Mouse (Mus musculus) spleen, adult 18-20 months (tissue): ENCODE data around the gene Ppie.
"Not testable (repeated sequence)": the region's sequence is repeated elsewhere in the genome, so short reads cannot be mapped to it uniquely, and the experiment has no call there.

Experiments used
- DNase-seq, 2 experiments: peaks; one replicate each; pipeline ENCODE4 v3.0.0; 2022; ENCODE audit warnings: mixed read lengths in 2 of 2

Ppie gene

GRCm38 (mm10) chr4:123112216-123112764 is 27.5 kb downstream of the Ppie start:
- DNase-seq, result no peak

- not testable (repeated sequence) for DNase-seq
Observed at GRCm38 (mm10) chr4:123111275-123111983, 28.3 kb downstream of the Ppie start.

GRCm38 (mm10) chr4:123110751-123111150 is 29.0 kb downstream of the Ppie start:
- no peak for DNase-seq

- no peak for DNase-seq
Observed at GRCm38 (mm10) chr4:123108056-123108455, 31.7 kb downstream of the Ppie start.

- DNase-seq, result no peak
Observed at GRCm38 (mm10) chr4:123106864-123107263, 32.9 kb downstream of the Ppie start.

- DNase-seq, result not testable (repeated sequence)
Observed at GRCm38 (mm10) chr4:123105929-123106328, 33.8 kb downstream of the Ppie start.

GRCm38 (mm10) chr4:123105451-123105790 is 34.3 kb downstream of the Ppie start:
- no peak for DNase-seq

- no peak for DNase-seq
Observed at GRCm38 (mm10) chr4:123104651-123105450, 34.9 kb downstream of the Ppie start, which contains the start of gene Bmp8b. Bmp8b (plus strand) TSS chr4:123105165.

- DNase-seq, result no peak
Observed at GRCm38 (mm10) chr4:123093869-123094268, 45.9 kb downstream of the Ppie start.

- DNase-seq, result no peak
Observed at GRCm38 (mm10) chr4:123093064-123093776, 46.5 kb downstream of the Ppie start.

GRCm38 (mm10) chr4:123092621-123093020 is 47.1 kb downstream of the Ppie start:
- DNase-seq, result no peak

GRCm38 (mm10) chr4:123086381-123086780 is 53.4 kb downstream of the Ppie start:
- DNase-seq, result no peak

- DNase-seq, result no peak
Observed at GRCm38 (mm10) chr4:123085290-123085689, 54.5 kb downstream of the Ppie start.

- no peak for DNase-seq
Observed at GRCm38 (mm10) chr4:123083323-123083902, 56.3 kb downstream of the Ppie start.

GRCm38 (mm10) chr4:123082283-123083163 is 57.2 kb downstream of the Ppie start:
- DNase-seq, result peak; percentile 43 to 69

GRCm38 (mm10) chr4:123080791-123081190 is 59.0 kb downstream of the Ppie start:
- DNase-seq, result no peak

- no peak for DNase-seq
Observed at GRCm38 (mm10) chr4:123078231-123078630, 61.5 kb downstream of the Ppie start.
